Mouse (Mus musculus) cerebellum, postnatal 36 days (tissue): Measurements from ENCODE around the gene Glrx3.
A peak's percentile ranks its signal among the peaks of the same experiment; 100 is the strongest.
"Not testable (repeated sequence)": the region's sequence is repeated elsewhere in the genome, so short reads cannot be mapped to it uniquely, and the experiment has no call there.

ENCODE experiments used
- DNase-seq, 2 experiments: peaks; one replicate each; pipeline ENCODE4 v3.0.0; 2021 to 2022; ENCODE audit warnings: mixed read lengths in 2 of 2

The Glrx3 gene

GRCm38 (mm10) chr7:137437440-137438178 lies at the start of gene Glrx3:
Glrx3 (plus strand) TSS chr7:137437614.
- peak; percentile 92 to 95 for DNase-seq

GRCm38 (mm10) chr7:137387863-137388262 lies 49.6 kb upstream of the Glrx3 start:
- no peak for DNase-seq

GRCm38 (mm10) chr7:137395421-137395820 lies 42.0 kb upstream of the Glrx3 start:
- no peak for DNase-seq

- no peak for DNase-seq
These were observed 40.0 kb upstream of the Glrx3 start for GRCm38 (mm10) chr7:137397361-137397910.

- no peak for DNase-seq
These were observed 38.4 kb upstream of the Glrx3 start for GRCm38 (mm10) chr7:137398973-137399372.

GRCm38 (mm10) chr7:137404146-137404545 lies 33.3 kb upstream of the Glrx3 start:
- DNase-seq: no peak

GRCm38 (mm10) chr7:137407428-137408058 lies 29.9 kb upstream of the Glrx3 start:
- no peak for DNase-seq

GRCm38 (mm10) chr7:137410337-137411197 lies 26.8 kb upstream of the Glrx3 start, which contains the start of gene 9430038I01Rik:
9430038I01Rik (minus strand) TSS chr7:137410762.
- peak; percentile 96 to 98 for DNase-seq

GRCm38 (mm10) chr7:137414710-137415109 lies 22.7 kb upstream of the Glrx3 start:
- no peak for DNase-seq

- no peak for DNase-seq
These were observed 16.9 kb upstream of the Glrx3 start for GRCm38 (mm10) chr7:137420550-137420949.

GRCm38 (mm10) chr7:137421236-137421635 lies 16.2 kb upstream of the Glrx3 start:
- no peak for DNase-seq

GRCm38 (mm10) chr7:137426693-137427092 lies 10.7 kb upstream of the Glrx3 start:
- no peak for DNase-seq

- DNase-seq: no peak
These were observed 5.4 kb upstream of the Glrx3 start for GRCm38 (mm10) chr7:137431769-137432603.

- DNase-seq: no peak
These were observed 513 bp upstream of the Glrx3 start for GRCm38 (mm10) chr7:137436901-137437300.

- DNase-seq: peak; percentile 22 to 36
These were observed 751 bp downstream of the Glrx3 start for GRCm38 (mm10) chr7:137438179-137438550.

- DNase-seq: not testable (repeated sequence)
These were observed 1.5 kb downstream of the Glrx3 start for GRCm38 (mm10) chr7:137438962-137439361.

GRCm38 (mm10) chr7:137442951-137443350 lies 5.5 kb downstream of the Glrx3 start:
- no peak for DNase-seq

- DNase-seq: no peak
These were observed 7.9 kb downstream of the Glrx3 start for GRCm38 (mm10) chr7:137445321-137445720.

GRCm38 (mm10) chr7:137461396-137461795 lies 24.0 kb downstream of the Glrx3 start:
- no peak for DNase-seq

GRCm38 (mm10) chr7:137468174-137468573 lies 30.8 kb downstream of the Glrx3 start:
- DNase-seq: no peak

- DNase-seq: no peak
These were observed 34.2 kb downstream of the Glrx3 start for GRCm38 (mm10) chr7:137471431-137472120.
